Mouse (Mus musculus) heart, embryonic 15.5 days (tissue): Measurements from ENCODE around the gene Mettl7a1. TPM values are rescaled to one million over a fixed set of nuclear protein-coding genes. Genes with fewer than 3 reads are reported as not detected.
"Not testable (repeated sequence)": the region's sequence is repeated elsewhere in the genome, so short reads cannot be mapped to it uniquely, and the experiment has no call there.

Experiments used
- ATAC-seq: fragments of 200-750 bp; cut with Nextera tagmentation; replicated peaks from 2 replicates; pipeline ENCODE4 v1.8.0; 2017; ENCODE audit warnings: low read depth, moderate TSS enrichment; ENCODE audit not compliant: insufficient number of reproducible peaks, insufficient read depth, low FRiP score
- H3K27ac ChIP-seq: fragments of 300-500 bp; sonication (generic); 2 replicates; pipeline ENCODE4 v1.5.1; 2015; ENCODE audit warnings: mild to moderate bottlenecking, inconsistent platforms
- H3K27me3 ChIP-seq: fragments of 300-500 bp; sonication (generic); 2 replicates; pipeline ENCODE4 v1.6.1; 2015; ENCODE audit warnings: inconsistent platforms
- H3K36me3 ChIP-seq: fragments of 300-500 bp; sonication (generic); 2 replicates; pipeline ENCODE4 v1.6.1; 2015; ENCODE audit warnings: mild to moderate bottlenecking, inconsistent platforms
- H3K4me1 ChIP-seq: fragments of 300-500 bp; sonication (generic); replicated peaks from 2 replicates; pipeline ENCODE4 v1.6.1; 2015; ENCODE audit warnings: inconsistent platforms
- H3K4me2 ChIP-seq: fragments of 300-500 bp; sonication (generic); 2 replicates; pipeline ENCODE4 v1.6.1; 2015; ENCODE audit warnings: inconsistent platforms, mild to moderate bottlenecking, moderate library complexity
- H3K4me3 ChIP-seq: fragments of 300-500 bp; sonication (generic); 2 replicates; pipeline ENCODE4 v1.5.1; 2015; ENCODE audit warnings: mild to moderate bottlenecking, inconsistent platforms
- H3K9ac ChIP-seq: fragments of 300-500 bp; sonication (generic); 2 replicates; pipeline ENCODE4 v1.6.1; 2015; ENCODE audit warnings: mild to moderate bottlenecking, inconsistent platforms
- H3K9me3 ChIP-seq: fragments of 300-500 bp; sonication (generic); replicated peaks from 2 replicates; pipeline ENCODE4 v1.6.1; 2016; ENCODE audit warnings: inconsistent platforms
- WGBS: fragments of 180-500 bp; shearing (Covaris S2); methylation state at CpG from one replicate; pipeline ENCODE4 v1.1.7; 2015; ENCODE audit warnings: mixed read lengths; 5-methylcytosine and 5-hydroxymethylcytosine counted together
- polyA plus RNA-seq: library from polyadenylated mRNA; unstranded; fragments of >200 nt; fragmentation: Nextera tagmentation; extraction: Ambion mirVana; gene quantifications from 2 replicates; pipeline ENCODE4 v1.2.1, GENCODE M21; 2015

The Mettl7a1 gene
- polyA plus RNA-seq, 1 experiment from 2014 or later = 4.2 TPM

- H3K9ac ChIP-seq = no peak overlapping the region
- H3K9me3 ChIP-seq = no peaks in the 10 kb centered on the region
- WGBS = 82% methylated on average over 3 of the region's 3 CpGs
- peaks cover 2% of the 10 kb centered on the region; the same call in 1 of the 2 replicates for H3K4me1 ChIP-seq
- H3K4me2 ChIP-seq = no peak overlapping the region
- no peak for ATAC-seq
- H3K27me3 ChIP-seq = no peaks in the 10 kb centered on the region
- no peak overlapping the region for H3K27ac ChIP-seq
- no peaks in the 10 kb centered on the region for H3K36me3 ChIP-seq
- no peak overlapping the region for H3K4me3 ChIP-seq
Observed at GRCm38 (mm10) chr15:100325235-100325634, 21.3 kb downstream of the Mettl7a1 start.

GRCm38 (mm10) chr15:100328089-100328488 is 24.1 kb downstream of the Mettl7a1 start:
- 67% methylated on average over 4 of the region's 4 CpGs for WGBS

GRCm38 (mm10) chr15:100329336-100329735 is 25.4 kb downstream of the Mettl7a1 start:
- not testable (repeated sequence) for ATAC-seq, H3K4me1 ChIP-seq, H3K27me3 ChIP-seq, H3K9me3 ChIP-seq, H3K4me2 ChIP-seq, H3K36me3 ChIP-seq, H3K4me3 ChIP-seq, H3K9ac ChIP-seq, H3K27ac ChIP-seq
- 79% methylated on average over 10 of the region's 10 CpGs for WGBS

More at GRCm38 (mm10) chr15:100328089-100328488, 24.1 kb downstream of the Mettl7a1 start:
- not testable (repeated sequence) for H3K27ac ChIP-seq, H3K4me1 ChIP-seq, ATAC-seq, H3K4me3 ChIP-seq, H3K9me3 ChIP-seq, H3K27me3 ChIP-seq, H3K9ac ChIP-seq, H3K4me2 ChIP-seq, H3K36me3 ChIP-seq

- H3K27ac ChIP-seq = no peak overlapping the region
- WGBS = 88% methylated on average over 7 of the region's 7 CpGs
- H3K27me3 ChIP-seq = no peaks in the 10 kb centered on the region
- ATAC-seq = no peak
- H3K4me1 ChIP-seq = no peaks in the 10 kb centered on the region
- H3K9ac ChIP-seq = no peak overlapping the region
- no peaks in the 10 kb centered on the region for H3K36me3 ChIP-seq
- H3K9me3 ChIP-seq = no peaks in the 10 kb centered on the region
- no peak overlapping the region for H3K4me3 ChIP-seq
- no peak overlapping the region for H3K4me2 ChIP-seq
Observed at GRCm38 (mm10) chr15:100330739-100331138, 26.8 kb downstream of the Mettl7a1 start.

GRCm38 (mm10) chr15:100332077-100332961 is 28.4 kb downstream of the Mettl7a1 start:
- not testable (repeated sequence) for H3K36me3 ChIP-seq, H3K4me3 ChIP-seq, H3K9ac ChIP-seq, H3K4me1 ChIP-seq, H3K9me3 ChIP-seq, H3K27me3 ChIP-seq, H3K4me2 ChIP-seq, H3K27ac ChIP-seq
- WGBS = 21% methylated on average over 2 of the region's 10 CpGs
- 0 out of 2 replicates have a peak, but pooled peaks have one; percentile 18 for ATAC-seq

- no peak for ATAC-seq
Observed at GRCm38 (mm10) chr15:100334629-100335028, 30.7 kb downstream of the Mettl7a1 start, which contains the start of gene Mettl7a3. Gene Mettl7a3 (plus strand): TSS chr15:100334929.

GRCm38 (mm10) chr15:100337328-100337727 is 33.4 kb downstream of the Mettl7a1 start:
- not testable (repeated sequence) for H3K27me3 ChIP-seq, H3K36me3 ChIP-seq, H3K4me1 ChIP-seq, ATAC-seq, H3K9ac ChIP-seq, H3K27ac ChIP-seq, H3K4me3 ChIP-seq, H3K9me3 ChIP-seq, H3K4me2 ChIP-seq

More at GRCm38 (mm10) chr15:100334629-100335028, 30.7 kb downstream of the Mettl7a1 start, which contains the start of gene Mettl7a3:
- H3K9me3 ChIP-seq = no peaks in the 10 kb centered on the region
- no peak within 1 kb of the TSS for H3K4me2 ChIP-seq
- no peaks in the 10 kb centered on the region for H3K27me3 ChIP-seq
- no peak within 1 kb of the TSS for H3K9ac ChIP-seq
- no peaks in the 10 kb centered on the region for H3K4me1 ChIP-seq
- H3K27ac ChIP-seq = no peak within 1 kb of the TSS
- 69% methylated on average over 10 of the region's 10 CpGs for WGBS
- no peak within 1 kb of the TSS for H3K4me3 ChIP-seq
- no peaks in the 10 kb centered on the region for H3K36me3 ChIP-seq

GRCm38 (mm10) chr15:100337847-100338246 is 33.9 kb downstream of the Mettl7a1 start:
- WGBS = 36% methylated on average over 10 of the region's 10 CpGs
- H3K4me3 ChIP-seq, H3K9me3 ChIP-seq, H3K27me3 ChIP-seq, ATAC-seq, H3K36me3 ChIP-seq, H3K27ac ChIP-seq, H3K4me2 ChIP-seq, H3K4me1 ChIP-seq, H3K9ac ChIP-seq: not testable (repeated sequence)

- not testable (repeated sequence) for ATAC-seq, H3K27me3 ChIP-seq, H3K4me3 ChIP-seq, H3K36me3 ChIP-seq, H3K9ac ChIP-seq, H3K4me2 ChIP-seq, H3K4me1 ChIP-seq, H3K9me3 ChIP-seq, H3K27ac ChIP-seq
- WGBS = 70% methylated on average over 4 of the region's 5 CpGs
Observed at GRCm38 (mm10) chr15:100341314-100341980, 37.5 kb downstream of the Mettl7a1 start.

GRCm38 (mm10) chr15:100345484-100345883 is 41.5 kb downstream of the Mettl7a1 start:
- Histone ChIP-seq H3K36me3 (no peaks in the 10 kb centered on the region), H3K9ac (no peak overlapping the region), H3K9me3 (no peaks in the 10 kb centered on the region), H3K27me3 (no peaks in the 10 kb centered on the region), H3K4me1 (0 out of 2 replicates have a peak, but pooled peaks cover 6% of the 10 kb centered on the region), H3K4me3 (no peak overlapping the region), H3K27ac (no peak overlapping the region), H3K4me2 (no peak overlapping the region)
- no peak for ATAC-seq

GRCm38 (mm10) chr15:100346761-100347160 is 42.8 kb downstream of the Mettl7a1 start:
- Histone ChIP-seq H3K27me3 (no peaks in the 10 kb centered on the region), H3K4me3 (no peak overlapping the region), H3K9me3 (no peaks in the 10 kb centered on the region), H3K4me1 (peaks cover 14% of the 10 kb centered on the region), H3K4me2 (no peak overlapping the region), H3K27ac (no peak overlapping the region), H3K36me3 (no peaks in the 10 kb centered on the region), H3K9ac (no peak overlapping the region)
- ATAC-seq = no peak
- WGBS = 74% methylated on average over 14 of the region's 14 CpGs
